Mouse (Mus musculus): Measurements from ENCODE around the gene Gm16867. TPM values are rescaled to one million over a fixed set of nuclear protein-coding genes. Genes with fewer than 3 reads are reported as not detected.
"Not testable (repeated sequence)": the region's sequence is repeated elsewhere in the genome, so short reads cannot be mapped to it uniquely, and the experiment has no call there.

The Gm16867 gene
- polyA plus RNA-seq, 1 experiment from 2014 or later, result not detected

GRCm38 (mm10) chr14:69440955-69441354, 62.2 kb downstream of the Gm16867 start:
- not testable (repeated sequence) for H3K27ac ChIP-seq (ENCODE audit: low read depth, low read length); H3K9me3 ChIP-seq (ENCODE audit: control insufficient read depth, low read length); H3K4me1 ChIP-seq (ENCODE audit: control insufficient read depth, insufficient read depth, low read depth, low read length); ATAC-seq; H3K4me3 ChIP-seq (ENCODE audit: low read length); H3K36me3 ChIP-seq (ENCODE audit: control insufficient read depth, insufficient read depth, low read length); H3K4me2 ChIP-seq (ENCODE audit: low read length); H3K9ac ChIP-seq (ENCODE audit: low read depth, low read length); H3K27me3 ChIP-seq (replicated peaks; ENCODE audit: control insufficient read depth, insufficient read depth, low read length)
- WGBS, result no CpG with 5 or more reads among the region's 7 CpGs

DNA sequence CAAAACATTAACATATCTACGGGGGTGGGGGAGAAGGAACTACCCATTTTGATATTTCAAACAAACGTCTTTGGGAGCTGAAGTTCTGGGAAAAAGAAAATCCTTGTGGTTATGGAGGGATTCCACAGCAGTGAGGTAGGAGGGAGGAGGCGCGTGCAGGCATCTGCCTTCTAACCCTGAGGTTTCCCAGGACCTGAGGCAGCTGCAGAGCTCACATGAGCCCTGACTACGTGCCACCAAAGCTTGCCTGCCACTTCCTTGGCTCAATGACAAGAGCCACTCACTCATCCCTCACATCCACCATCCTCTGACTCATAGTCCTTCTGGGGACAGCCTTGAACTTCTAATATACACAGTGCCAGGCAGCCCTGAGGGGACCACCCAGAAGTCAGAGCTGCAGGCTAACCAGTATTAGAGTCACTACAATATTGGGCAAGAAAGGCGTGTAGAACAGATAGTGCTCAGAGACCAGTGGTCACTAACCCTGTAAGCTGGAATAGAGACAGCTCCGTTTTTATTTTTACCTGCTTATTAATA, 64.4 kb downstream of the Gm16867 start:
- not testable (repeated sequence) for H3K27ac ChIP-seq (ENCODE audit: low read depth, low read length); H3K4me1 ChIP-seq (ENCODE audit: control insufficient read depth, insufficient read depth, low read depth, low read length); H3K4me2 ChIP-seq (ENCODE audit: low read length); H3K9ac ChIP-seq (ENCODE audit: low read depth, low read length); ATAC-seq; H3K4me3 ChIP-seq (ENCODE audit: low read length); H3K36me3 ChIP-seq (ENCODE audit: control insufficient read depth, insufficient read depth, low read length); H3K9me3 ChIP-seq (ENCODE audit: control insufficient read depth, low read length); H3K27me3 ChIP-seq (replicated peaks; ENCODE audit: control insufficient read depth, insufficient read depth, low read length)
- WGBS, result no CpG with 5 or more reads among the region's 7 CpGs

GRCm38 (mm10) chr14:69421003-69421402, 82.2 kb downstream of the Gm16867 start:
- no CpG with 5 or more reads among the region's 7 CpGs for WGBS
- not testable (repeated sequence) for H3K4me3 ChIP-seq (ENCODE audit: low read length); H3K4me1 ChIP-seq (ENCODE audit: control insufficient read depth, insufficient read depth, low read depth, low read length); H3K27me3 ChIP-seq (replicated peaks; ENCODE audit: control insufficient read depth, insufficient read depth, low read length); H3K4me2 ChIP-seq (ENCODE audit: low read length); H3K9ac ChIP-seq (ENCODE audit: low read depth, low read length); H3K36me3 ChIP-seq (ENCODE audit: control insufficient read depth, insufficient read depth, low read length); ATAC-seq; H3K9me3 ChIP-seq (ENCODE audit: control insufficient read depth, low read length); H3K27ac ChIP-seq (ENCODE audit: low read depth, low read length)

DNA sequence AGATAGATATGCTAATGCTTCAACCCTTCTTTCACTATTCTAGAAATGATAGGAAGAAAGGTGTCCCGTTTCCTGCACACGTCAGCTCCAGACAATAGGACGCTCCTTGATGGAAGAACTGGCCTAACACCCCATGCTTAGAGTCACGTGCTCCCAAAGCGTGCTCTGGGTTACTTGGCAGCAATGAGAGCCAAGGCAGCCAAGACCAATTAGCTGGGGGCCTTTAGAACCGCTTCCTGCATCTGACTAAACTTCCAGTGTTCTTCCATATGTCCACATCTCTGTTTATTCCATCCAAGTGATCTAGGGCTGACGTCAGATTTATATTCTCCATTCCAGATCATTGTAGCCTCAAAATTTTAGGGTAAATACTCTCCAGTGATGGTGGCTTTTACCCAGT, 85.6 kb downstream of the Gm16867 start:
- not testable (repeated sequence) for H3K9ac ChIP-seq (ENCODE audit: low read depth, low read length); H3K27ac ChIP-seq (ENCODE audit: low read depth, low read length); H3K36me3 ChIP-seq (ENCODE audit: control insufficient read depth, insufficient read depth, low read length); ATAC-seq; H3K4me2 ChIP-seq (ENCODE audit: low read length); H3K4me3 ChIP-seq (ENCODE audit: low read length); H3K4me1 ChIP-seq (ENCODE audit: control insufficient read depth, insufficient read depth, low read depth, low read length); H3K9me3 ChIP-seq (ENCODE audit: control insufficient read depth, low read length); H3K27me3 ChIP-seq (replicated peaks; ENCODE audit: control insufficient read depth, insufficient read depth, low read length)
- WGBS, result no CpG with 5 or more reads among the region's 7 CpGs

Other genes starting within 250 kb of the Gm16867 start
- not detected in 2 replicates for gene Synb, start 209.1 kb downstream of the Gm16867 start, polyA plus RNA-seq (2015; fragmentation: Nextera tagmentation; extraction: Ambion mirVana)
- not detected in 2 replicates for gene Gm27179, start 9.2 kb upstream of the Gm16867 start, polyA plus RNA-seq (2015; fragmentation: Nextera tagmentation; extraction: Ambion mirVana)
- 16.0 and 17.5 TPM in 2 replicates for gene Entpd4b, start 52.1 kb upstream of the Gm16867 start, polyA plus RNA-seq (2015; fragmentation: Nextera tagmentation; extraction: Ambion mirVana)